Mouse (Mus musculus) B cell, adult 67 days (primary cell): ENCODE data around the gene Atg4a. TPM values are rescaled to one million over a fixed set of nuclear protein-coding genes. Genes with fewer than 3 reads are reported as not detected.

Experiments
- total RNA-seq, 2 experiments: library from RNA; stranded (reverse); gene quantifications; 4 replicates each; pipeline ENCODE4 v1.2.4; 2023

Atg4a gene
- total RNA-seq = 10 to 100 TPM; 17.2 to 20.8 TPM

DNA sequence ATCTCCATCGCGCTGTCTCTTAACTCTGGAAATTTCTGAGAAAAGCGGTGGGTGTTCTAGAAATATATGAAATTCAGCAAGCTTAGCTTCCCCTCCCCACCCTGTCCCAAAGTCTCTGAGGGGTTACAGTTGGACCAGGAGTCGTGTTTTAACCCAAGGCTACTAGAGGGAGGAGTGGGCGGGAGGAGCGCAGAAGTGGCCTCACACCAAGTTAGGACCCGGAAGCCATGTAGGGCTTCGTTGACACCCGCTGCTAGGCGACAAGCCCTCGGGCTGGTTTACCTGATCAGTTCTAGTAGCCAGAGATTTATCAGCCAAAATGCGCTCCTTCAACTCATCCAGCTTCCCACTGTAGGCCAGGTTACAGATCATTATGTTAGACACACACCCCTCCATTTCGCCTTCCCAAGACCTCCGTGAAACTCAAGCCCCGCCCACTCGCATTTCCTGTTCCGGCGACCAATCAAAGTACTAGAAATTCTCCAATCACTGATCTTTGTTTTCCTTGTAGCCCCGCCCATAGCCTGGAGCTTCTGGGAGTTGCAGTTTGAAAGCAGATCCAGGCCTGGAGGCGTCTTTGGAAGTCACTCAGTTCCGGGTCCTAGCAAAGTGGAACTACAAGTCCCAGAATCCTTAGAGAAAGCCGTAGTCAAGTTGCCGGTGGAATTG is at the start of gene Atg4a, which contains the start of gene Psmd10:
Atg4a (plus strand) TSS at position 636 of the 669 bp plus-strand sequence.
Psmd10 (minus strand) TSS at position 457 of the 669 bp plus-strand sequence.

DNA sequence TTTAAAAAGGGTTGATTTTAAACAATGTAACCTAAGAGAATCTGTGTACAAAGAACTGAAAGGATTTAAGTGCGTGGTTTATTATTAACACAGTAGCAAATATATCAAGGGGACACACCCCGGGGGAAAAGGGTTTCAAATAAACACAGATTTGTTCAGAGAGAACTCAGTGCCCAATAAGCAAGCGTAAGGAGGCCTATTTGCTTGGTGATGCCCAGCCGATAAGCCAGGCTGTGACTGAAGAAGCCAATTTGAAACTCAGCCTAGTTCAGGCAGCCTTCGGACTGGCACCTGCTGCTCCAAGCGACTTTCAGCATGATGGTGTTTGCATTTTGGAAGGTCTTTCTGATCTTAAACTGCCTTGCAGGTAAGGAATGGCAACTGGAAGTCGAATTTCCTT is 49.3 kb upstream of the Atg4a start, which contains the start of gene Vsig1:
Vsig1 (plus strand) TSS at position 249 of the 400 bp plus-strand sequence.

Other genes starting within 250 kb of the Atg4a start
- gene Tex13b, start 143.5 kb upstream of the Atg4a start, total RNA-seq = not detected
- not detected for gene Vsig1, start 49.3 kb upstream of the Atg4a start, total RNA-seq
- gene Psmd10, start 179 bp upstream of the Atg4a start, total RNA-seq = 10 to 100 TPM; 16.2 to 16.3 TPM